In the genomic region with DNA sequence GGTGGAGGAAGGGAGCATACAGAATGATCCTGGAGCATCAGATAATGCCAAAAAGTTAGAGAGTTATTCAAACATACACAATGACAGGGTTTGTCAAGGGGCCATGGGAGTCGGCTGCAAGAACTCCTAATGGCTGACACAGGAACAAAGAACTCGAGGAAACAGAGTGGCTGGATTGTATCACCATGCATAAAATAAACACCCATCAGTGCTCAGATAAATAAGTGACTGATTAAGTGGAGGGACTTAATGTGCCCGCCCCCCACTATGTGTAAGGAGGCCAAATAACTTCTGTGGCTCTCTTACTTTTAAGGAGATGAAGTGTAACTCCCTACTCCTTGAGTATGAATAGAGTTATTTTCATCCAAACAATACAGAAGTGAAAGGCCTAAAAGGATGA, we compare ENCODE assay signal across 12 mouse cellular contexts.
"Had no signal": no experiment of that assay in that cellular context is flagged by ENCODE, and none has a peak within 500 bp of the region (broad histone marks: within the 10 kb centered on the region; RNA-seq: fewer than 3 reads in every experiment).

No protein-coding gene starts in this region.

- H3K36me3 ChIP-seq: limb, embryonic 15.5 days; liver, embryonic 12.5 days; midbrain, embryonic 12.5 days; neural tube, embryonic 13.5 days had no signal

- H3K4me1 ChIP-seq: limb, embryonic 15.5 days; liver, embryonic 12.5 days; midbrain, embryonic 12.5 days; neural tube, embryonic 13.5 days had no signal

- H3K27ac ChIP-seq: hindbrain, postnatal 0 days; left cerebral cortex, adult 2 months; limb, embryonic 15.5 days; liver, embryonic 12.5 days; midbrain, embryonic 12.5 days; neural tube, embryonic 13.5 days had no signal

- ATAC-seq: hindbrain, postnatal 0 days; liver, embryonic 12.5 days; midbrain, embryonic 16.5 days had no signal

- H3K4me3 ChIP-seq: left cerebral cortex, adult 2 months; limb, embryonic 15.5 days; liver, embryonic 12.5 days; midbrain, embryonic 12.5 days; neural tube, embryonic 13.5 days had no signal

- H3K4me2 ChIP-seq: limb, embryonic 15.5 days; liver, embryonic 12.5 days; midbrain, embryonic 12.5 days; neural tube, embryonic 13.5 days had no signal

- H3K9me3 ChIP-seq: limb, embryonic 15.5 days had no signal

- H3K27me3 ChIP-seq: limb, embryonic 15.5 days; liver, embryonic 12.5 days; midbrain, embryonic 12.5 days; neural tube, embryonic 13.5 days had no signal

- DNase-seq: kidney, adult 11 months; kidney, postnatal 25 days; right cerebral cortex, postnatal 14 days; thymus, adult 2 months; thymus, postnatal 25 days had no signal

- H3K9ac ChIP-seq: limb, embryonic 15.5 days; liver, embryonic 12.5 days; midbrain, embryonic 12.5 days; neural tube, embryonic 13.5 days had no signal
